Mouse (Mus musculus) limb, embryonic 11.5 days (tissue): Measurements from ENCODE around the gene Iqgap3. TPM values are rescaled to one million over a fixed set of nuclear protein-coding genes. Genes with fewer than 3 reads are reported as not detected.

Experiments used
- ATAC-seq: fragments of 200-750 bp; cut with Nextera tagmentation; 2 replicates; pipeline ENCODE4 v1.8.0; 2017; ENCODE audit warnings: low read depth; ENCODE audit not compliant: insufficient number of reproducible peaks, low FRiP score, low TSS enrichment
- DNase-seq: peaks from one replicate; pipeline ENCODE4 v3.0.0-alpha.2; 2015; ENCODE audit warnings: low spot score
- H3K27ac ChIP-seq: fragments of 300-500 bp; sonication (generic); replicated peaks from 2 replicates; pipeline ENCODE4 v1.5.1; 2014; ENCODE audit warnings: low read depth, mild to moderate bottlenecking, low read length
- H3K27me3 ChIP-seq: fragments of 300-500 bp; sonication (generic); 2 replicates; pipeline ENCODE4 v1.6.1; 2014; ENCODE audit warnings: mild to moderate bottlenecking, low read length, mixed read lengths; ENCODE audit not compliant: control insufficient read depth, insufficient read depth
- H3K36me3 ChIP-seq: fragments of 300-500 bp; sonication (generic); 2 replicates; pipeline ENCODE4 v1.6.1; 2014; ENCODE audit warnings: mild to moderate bottlenecking, low read length, moderate library complexity, mixed read lengths; ENCODE audit not compliant: control insufficient read depth, insufficient read depth
- H3K4me1 ChIP-seq: fragments of 300-500 bp; sonication (generic); 2 replicates; pipeline ENCODE4 v1.6.1; 2014; ENCODE audit warnings: low read length, mixed read lengths; ENCODE audit not compliant: control insufficient read depth, insufficient read depth
- H3K4me2 ChIP-seq: fragments of 300-500 bp; sonication (generic); 2 replicates; pipeline ENCODE4 v1.6.1; 2014; ENCODE audit warnings: low read depth, mild to moderate bottlenecking, moderate library complexity; ENCODE audit not compliant: severe bottlenecking
- H3K4me3 ChIP-seq: fragments of 300-500 bp; sonication (generic); 2 replicates; pipeline ENCODE4 v1.5.1; 2014; ENCODE audit warnings: low read depth, low read length
- H3K9ac ChIP-seq: fragments of 300-500 bp; sonication (generic); 2 replicates; pipeline ENCODE4 v1.6.1; 2014; ENCODE audit warnings: mild to moderate bottlenecking, low read length
- H3K9me3 ChIP-seq: fragments of 300-500 bp; sonication (generic); 2 replicates; pipeline ENCODE4 v1.6.1; 2016; ENCODE audit warnings: low read length; ENCODE audit not compliant: control insufficient read depth
- WGBS: fragments of 180-500 bp; shearing (Covaris S2); extraction: QIAGEN DNeasy Blood & Tissue Kit; methylation state at CpG from one replicate; pipeline ENCODE4 v1.1.7; 2014; 5-methylcytosine and 5-hydroxymethylcytosine counted together
- polyA plus RNA-seq: library from polyadenylated mRNA; unstranded; fragments of >200 nt; fragmentation: Nextera tagmentation; extraction: Ambion mirVana; gene quantifications from 2 replicates; pipeline ENCODE4 v1.2.1, GENCODE M21; 2014

Iqgap3 gene
- polyA plus RNA-seq, 1 experiment from 2014 or later: 16.0 TPM

DNA sequence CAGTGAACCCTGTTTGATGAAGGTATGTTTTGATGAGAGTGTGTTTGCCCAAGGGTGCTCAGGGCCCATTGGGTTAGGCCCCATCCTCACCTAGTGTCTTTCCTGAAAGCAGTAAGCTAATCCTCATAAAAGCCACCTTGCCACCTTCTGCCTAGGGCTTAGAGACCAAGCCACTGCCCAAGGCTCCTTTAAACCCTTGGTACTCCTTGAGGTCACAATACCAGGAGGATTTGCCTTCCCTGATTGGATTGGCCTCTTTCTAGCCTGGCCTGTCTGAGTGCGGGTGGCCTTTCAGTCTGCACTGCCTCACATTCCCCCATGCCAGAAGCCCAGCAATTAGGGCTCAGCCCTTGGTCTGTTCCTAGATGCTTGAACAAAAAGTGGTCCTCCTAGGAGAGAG lies 66.1 kb downstream of the Iqgap3 start:
- Histone ChIP-seq H3K9me3 (no peaks in the 10 kb centered on the region), H3K4me3 (no peak overlapping the region), H3K4me2 (no peak overlapping the region), H3K36me3 (no peaks in the 10 kb centered on the region), H3K27me3 (no peaks in the 10 kb centered on the region), H3K27ac (no peak overlapping the region), H3K9ac (no peak overlapping the region), H3K4me1 (peaks cover 65% of the 10 kb centered on the region)
- ATAC-seq: no peak
- no peak for DNase-seq
- WGBS: 61% methylated on average over 1 of the region's 1 CpGs

- H3K4me1 ChIP-seq: peaks cover 64% of the 10 kb centered on the region
- no peaks in the 10 kb centered on the region for H3K9me3 ChIP-seq
Observed at GRCm38 (mm10) chr3:88148354-88148753, 66.6 kb downstream of the Iqgap3 start.

GRCm38 (mm10) chr3:88148776-88149509 lies 67.2 kb downstream of the Iqgap3 start:
- Histone ChIP-seq H3K36me3 (no peaks in the 10 kb centered on the region), H3K4me2 (peak overlapping the region; percentile 40; the same call in 1 of the 2 replicates), H3K27ac (no peak overlapping the region), H3K27me3 (no peaks in the 10 kb centered on the region), H3K4me1 (peaks cover 59% of the 10 kb centered on the region), H3K4me3 (no peak overlapping the region), H3K9me3 (no peaks in the 10 kb centered on the region), H3K9ac (peak overlapping the region; percentile 12; the same call in 1 of the 2 replicates)
- ATAC-seq: no peak
- DNase-seq: no peak
- 72% methylated on average over 4 of the region's 4 CpGs for WGBS

More at GRCm38 (mm10) chr3:88148354-88148753, 66.6 kb downstream of the Iqgap3 start:
- Histone ChIP-seq H3K4me3 (no peak overlapping the region), H3K27ac (no peak overlapping the region), H3K36me3 (no peaks in the 10 kb centered on the region), H3K9ac (no peak overlapping the region), H3K27me3 (no peaks in the 10 kb centered on the region), H3K4me2 (no peak overlapping the region)
- ATAC-seq (no peak), DNase-seq (no peak)
- WGBS: 85% methylated on average over 5 of the region's 5 CpGs

GRCm38 (mm10) chr3:88149510-88149974 lies 67.8 kb downstream of the Iqgap3 start:
- no peak for DNase-seq
- Histone ChIP-seq H3K9ac (peak overlapping the region; percentile 22; the same call in 1 of the 2 replicates), H3K4me3 (no peak overlapping the region), H3K4me2 (peak overlapping the region; percentile 40; the same call in 1 of the 2 replicates), H3K27ac (0 out of 2 replicates have a peak overlapping the region, but pooled peaks have one; percentile 42), H3K27me3 (no peaks in the 10 kb centered on the region), H3K36me3 (no peaks in the 10 kb centered on the region), H3K9me3 (no peaks in the 10 kb centered on the region), H3K4me1 (peaks cover 53% of the 10 kb centered on the region)
- 33% methylated on average over 6 of the region's 6 CpGs for WGBS
- no peak for ATAC-seq

DNA sequence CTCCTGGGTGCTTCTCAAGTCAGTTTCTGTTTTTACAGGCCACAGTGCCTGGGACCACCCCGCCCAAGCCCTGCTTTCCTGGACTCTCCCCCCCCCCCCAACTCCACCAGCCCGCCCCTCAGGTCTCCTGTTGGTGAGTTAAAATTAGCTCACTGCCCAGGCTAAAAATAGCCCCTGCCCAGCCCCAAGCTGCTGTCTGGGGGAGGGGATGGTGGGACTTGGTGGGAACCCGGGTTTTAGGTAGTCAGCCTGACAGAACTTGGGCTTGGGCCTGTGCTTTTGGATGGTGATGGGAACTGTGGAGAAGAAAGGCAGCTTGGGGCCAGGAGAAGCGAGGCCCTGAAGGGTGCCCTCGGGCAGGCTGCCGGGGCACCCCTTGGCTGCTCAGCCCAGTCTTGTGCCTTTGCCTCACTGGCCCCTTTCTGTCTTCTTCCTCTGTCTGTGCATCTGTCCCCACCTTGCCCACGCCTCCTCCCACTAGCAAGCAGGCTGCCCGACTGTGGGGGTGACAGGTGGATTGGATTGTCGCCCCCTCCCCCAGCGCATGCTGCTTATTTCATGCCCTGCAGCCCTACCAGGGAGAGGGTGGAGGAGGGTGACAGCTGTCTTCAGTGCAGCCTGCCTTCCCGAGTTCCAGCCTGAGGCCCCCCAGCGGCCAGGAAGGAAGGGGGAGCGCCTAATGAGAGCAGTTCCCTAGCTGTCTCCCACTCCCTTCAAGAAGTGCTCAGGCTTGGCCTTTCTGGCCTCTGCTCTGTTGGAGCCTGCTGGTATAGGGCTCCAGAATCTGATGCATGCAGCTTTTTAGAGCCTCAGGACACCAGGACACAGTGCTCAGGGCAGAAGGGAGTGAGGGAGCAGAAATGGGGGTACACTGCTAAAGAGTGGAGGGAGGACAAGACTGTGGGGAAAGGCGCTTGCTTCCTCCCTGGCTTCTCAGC lies 68.6 kb downstream of the Iqgap3 start:
- 15% methylated on average over 14 of the region's 14 CpGs for WGBS
- Histone ChIP-seq H3K36me3 (no peaks in the 10 kb centered on the region), H3K27ac (peak overlapping the region; percentile 47; the same call in 1 of the 2 replicates), H3K4me3 (no peak overlapping the region), H3K4me2 (peak overlapping the region; percentile 40), H3K4me1 (peaks cover 45% of the 10 kb centered on the region), H3K9ac (peak overlapping the region; percentile 27; the same call in 1 of the 2 replicates), H3K27me3 (no peaks in the 10 kb centered on the region), H3K9me3 (no peaks in the 10 kb centered on the region)
- DNase-seq (peak; percentile 58), ATAC-seq (peak; percentile 26; the same call in 1 of the 2 replicates)

DNA sequence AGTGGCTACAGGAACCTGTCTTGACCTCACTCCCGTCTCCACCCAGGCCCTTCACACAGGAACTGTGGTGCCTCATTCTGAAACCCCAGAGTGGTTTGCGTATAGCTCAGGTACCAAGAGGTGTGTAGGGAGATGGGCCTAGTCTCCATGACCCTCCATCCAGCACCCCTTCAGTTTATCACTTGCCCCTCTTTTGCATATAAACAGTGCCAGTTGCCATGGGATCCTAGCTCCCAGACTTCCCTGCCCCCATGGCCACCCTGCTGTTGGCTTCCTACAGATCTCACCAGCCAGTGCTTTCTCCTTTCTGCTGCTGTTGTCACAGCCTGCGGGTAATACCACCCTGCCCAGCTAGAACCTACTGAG lies 69.2 kb downstream of the Iqgap3 start:
- H3K27me3 ChIP-seq: no peaks in the 10 kb centered on the region
- no peak for ATAC-seq
- 60% methylated on average over 3 of the region's 3 CpGs for WGBS
- no peak for DNase-seq
- H3K4me1 ChIP-seq: peaks cover 39% of the 10 kb centered on the region
- H3K36me3 ChIP-seq: peaks cover 5% of the 10 kb centered on the region; the same call in 1 of the 2 replicates
- no peak overlapping the region for H3K4me3 ChIP-seq
- H3K4me2 ChIP-seq: no peak overlapping the region
- peak overlapping the region; percentile 30; the same call in 1 of the 2 replicates for H3K9ac ChIP-seq
- H3K27ac ChIP-seq: peak overlapping the region; percentile 36; the same call in 1 of the 2 replicates
- no peaks in the 10 kb centered on the region for H3K9me3 ChIP-seq

GRCm38 (mm10) chr3:88152056-88152455 lies 70.3 kb downstream of the Iqgap3 start:
- Histone ChIP-seq H3K27ac (no peak overlapping the region), H3K36me3 (peaks cover 12% of the 10 kb centered on the region), H3K4me2 (no peak overlapping the region), H3K9me3 (no peaks in the 10 kb centered on the region), H3K9ac (no peak overlapping the region), H3K4me3 (no peak overlapping the region), H3K4me1 (peaks cover 29% of the 10 kb centered on the region), H3K27me3 (no peaks in the 10 kb centered on the region)
- no peak for DNase-seq
- no peak for ATAC-seq
- 70% methylated on average over 3 of the region's 3 CpGs for WGBS
